Mouse (Mus musculus): ENCODE results near the gene Haao. TPM values are rescaled to one million over a fixed set of nuclear protein-coding genes. Genes with fewer than 3 reads are reported as not detected.

Haao gene
- polyA plus RNA-seq, 1 experiment from 2014 or later = not detected

DNA sequence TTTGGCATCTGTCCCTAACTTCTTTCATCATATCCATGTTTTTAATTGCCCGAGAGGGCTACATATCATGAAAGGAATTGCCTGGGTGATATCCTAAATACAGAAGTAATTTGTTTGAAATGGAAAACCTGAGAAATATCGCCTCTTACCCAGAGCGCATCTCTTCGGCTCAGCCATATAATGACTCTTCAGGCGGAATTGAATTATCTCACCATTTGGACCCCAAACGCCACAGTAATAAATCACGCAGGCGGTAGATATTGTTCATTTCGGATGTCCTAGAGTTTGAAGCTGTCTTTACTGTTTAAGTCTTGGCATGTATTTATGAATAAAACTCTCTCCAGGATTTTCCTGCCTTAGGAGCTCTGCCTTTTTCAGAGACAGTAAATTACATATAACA, 42.7 kb downstream of the Haao start:
- H3K9me3 ChIP-seq (ENCODE audit: control insufficient read depth, low read length) = no peaks in the 10 kb centered on the region
- no peaks in the 10 kb centered on the region for H3K4me1 ChIP-seq (replicated peaks; ENCODE audit: control insufficient read depth, insufficient read depth, low read length)
- H3K36me3 ChIP-seq (ENCODE audit: control insufficient read depth, insufficient read depth, low read length) = no peaks in the 10 kb centered on the region
- no peak overlapping the region for H3K9ac ChIP-seq (ENCODE audit: low read length)
- 91% methylated on average over 9 of the region's 9 CpGs for WGBS
- no peak overlapping the region for H3K27ac ChIP-seq (ENCODE audit: low read depth, low read length)
- no peak overlapping the region for H3K4me3 ChIP-seq (ENCODE audit: low read depth, low read length)
- DNase-seq (ENCODE audit: low spot score) (no peak), ATAC-seq (replicated peaks; ENCODE audit: low FRiP score) (no peak)
- no peak overlapping the region for H3K4me2 ChIP-seq (ENCODE audit: low read depth, low read length, severe bottlenecking)
- H3K27me3 ChIP-seq (ENCODE audit: control insufficient read depth, insufficient read depth, low read length) = no peaks in the 10 kb centered on the region

- no peaks in the 10 kb centered on the region for H3K27me3 ChIP-seq (ENCODE audit: control insufficient read depth, insufficient read depth, low read length)
- ATAC-seq (replicated peaks; ENCODE audit: low FRiP score) (no peak), DNase-seq (ENCODE audit: low spot score) (no peak)
- H3K4me2 ChIP-seq (ENCODE audit: low read depth, low read length, severe bottlenecking) = no peak overlapping the region
- H3K27ac ChIP-seq (ENCODE audit: low read depth, low read length) = no peak overlapping the region
- H3K4me1 ChIP-seq (replicated peaks; ENCODE audit: control insufficient read depth, insufficient read depth, low read length) = no peaks in the 10 kb centered on the region
- WGBS = 77% methylated on average over 9 of the region's 9 CpGs
- H3K9me3 ChIP-seq (ENCODE audit: control insufficient read depth, low read length) = no peaks in the 10 kb centered on the region
- H3K36me3 ChIP-seq (ENCODE audit: control insufficient read depth, insufficient read depth, low read length) = no peaks in the 10 kb centered on the region
- no peak overlapping the region for H3K9ac ChIP-seq (ENCODE audit: low read length)
- no peak overlapping the region for H3K4me3 ChIP-seq (ENCODE audit: low read depth, low read length)
These were observed 43.8 kb downstream of the Haao start for GRCm38 (mm10) chr17:83803987-83804386.

GRCm38 (mm10) chr17:83799506-83800050, 48.2 kb downstream of the Haao start:
- no peaks in the 10 kb centered on the region for H3K36me3 ChIP-seq (ENCODE audit: control insufficient read depth, insufficient read depth, low read length)
- H3K9me3 ChIP-seq (ENCODE audit: control insufficient read depth, low read length) = no peaks in the 10 kb centered on the region
- no peak for ATAC-seq (replicated peaks; ENCODE audit: low FRiP score)
- no peak overlapping the region for H3K27ac ChIP-seq (ENCODE audit: low read depth, low read length)
- H3K4me3 ChIP-seq (ENCODE audit: low read depth, low read length) = no peak overlapping the region
- 95% methylated on average over 11 of the region's 11 CpGs for WGBS
- no peak for DNase-seq (ENCODE audit: low spot score)
- H3K4me2 ChIP-seq (ENCODE audit: low read depth, low read length, severe bottlenecking) = no peak overlapping the region
- no peaks in the 10 kb centered on the region for H3K27me3 ChIP-seq (ENCODE audit: control insufficient read depth, insufficient read depth, low read length)
- no peak overlapping the region for H3K9ac ChIP-seq (ENCODE audit: low read length)
- H3K4me1 ChIP-seq (replicated peaks; ENCODE audit: control insufficient read depth, insufficient read depth, low read length) = no peaks in the 10 kb centered on the region

- no peak overlapping the region for H3K9ac ChIP-seq (ENCODE audit: low read length)
- no peak overlapping the region for H3K4me3 ChIP-seq (ENCODE audit: low read depth, low read length)
- H3K36me3 ChIP-seq (ENCODE audit: control insufficient read depth, insufficient read depth, low read length) = no peaks in the 10 kb centered on the region
- no peak overlapping the region for H3K27ac ChIP-seq (ENCODE audit: low read depth, low read length)
- H3K27me3 ChIP-seq (ENCODE audit: control insufficient read depth, insufficient read depth, low read length) = no peaks in the 10 kb centered on the region
- H3K4me2 ChIP-seq (ENCODE audit: low read depth, low read length, severe bottlenecking) = no peak overlapping the region
- DNase-seq (ENCODE audit: low spot score) (no peak), ATAC-seq (replicated peaks; ENCODE audit: low FRiP score) (no peak)
- 96% methylated on average over 17 of the region's 17 CpGs for WGBS
- H3K9me3 ChIP-seq (ENCODE audit: control insufficient read depth, low read length) = no peaks in the 10 kb centered on the region
- no peaks in the 10 kb centered on the region for H3K4me1 ChIP-seq (replicated peaks; ENCODE audit: control insufficient read depth, insufficient read depth, low read length)
These were observed 52.6 kb downstream of the Haao start for GRCm38 (mm10) chr17:83795121-83795520.

DNA sequence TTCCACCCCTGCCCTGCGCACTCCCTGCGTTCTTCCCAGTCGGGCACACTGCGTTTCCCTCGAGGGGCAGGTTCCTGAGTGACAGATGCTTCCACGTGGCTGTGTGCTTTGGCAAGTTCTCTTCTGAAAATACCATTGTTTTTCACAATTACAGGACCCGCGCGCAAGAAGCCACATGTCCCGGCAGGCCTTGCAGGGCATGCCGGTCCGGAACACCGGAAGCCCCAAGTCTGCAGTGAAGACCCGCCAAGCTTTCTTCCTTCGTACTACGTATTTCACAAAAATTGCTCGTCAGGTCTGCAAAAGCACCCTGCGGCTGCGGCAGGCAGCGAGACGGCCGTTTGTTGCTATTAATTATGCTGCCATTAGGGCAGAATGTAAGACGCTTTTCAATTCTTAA, 55.4 kb downstream of the Haao start:
- Histone ChIP-seq H3K9me3 (ENCODE audit: control insufficient read depth, low read length) (no peaks in the 10 kb centered on the region), H3K4me3 (ENCODE audit: low read depth, low read length) (no peak overlapping the region), H3K9ac (ENCODE audit: low read length) (no peak overlapping the region), H3K36me3 (ENCODE audit: control insufficient read depth, insufficient read depth, low read length) (no peaks in the 10 kb centered on the region), H3K4me1 (replicated peaks; ENCODE audit: control insufficient read depth, insufficient read depth, low read length) (no peaks in the 10 kb centered on the region), H3K4me2 (ENCODE audit: low read depth, low read length, severe bottlenecking) (no peak overlapping the region), H3K27ac (ENCODE audit: low read depth, low read length) (no peak overlapping the region), H3K27me3 (ENCODE audit: control insufficient read depth, insufficient read depth, low read length) (no peaks in the 10 kb centered on the region)
- WGBS = 78% methylated on average over 23 of the region's 23 CpGs
- DNase-seq (ENCODE audit: low spot score) = no peak
- no peak for ATAC-seq (replicated peaks; ENCODE audit: low FRiP score)

GRCm38 (mm10) chr17:83790158-83790557, 57.6 kb downstream of the Haao start:
- Histone ChIP-seq H3K27me3 (ENCODE audit: control insufficient read depth, insufficient read depth, low read length) (no peaks in the 10 kb centered on the region), H3K4me1 (replicated peaks; ENCODE audit: control insufficient read depth, insufficient read depth, low read length) (no peaks in the 10 kb centered on the region), H3K4me2 (ENCODE audit: low read depth, low read length, severe bottlenecking) (no peak overlapping the region), H3K9me3 (ENCODE audit: control insufficient read depth, low read length) (no peaks in the 10 kb centered on the region), H3K36me3 (ENCODE audit: control insufficient read depth, insufficient read depth, low read length) (no peaks in the 10 kb centered on the region), H3K27ac (ENCODE audit: low read depth, low read length) (no peak overlapping the region), H3K9ac (ENCODE audit: low read length) (no peak overlapping the region), H3K4me3 (ENCODE audit: low read depth, low read length) (no peak overlapping the region)
- no peak for DNase-seq (ENCODE audit: low spot score)
- no peak for ATAC-seq (replicated peaks; ENCODE audit: low FRiP score)
- 83% methylated on average over 5 of the region's 5 CpGs for WGBS

- H3K4me2 ChIP-seq (ENCODE audit: low read depth, low read length, severe bottlenecking) = no peak overlapping the region
- no peak for ATAC-seq (replicated peaks; ENCODE audit: low FRiP score)
- no peaks in the 10 kb centered on the region for H3K36me3 ChIP-seq (ENCODE audit: control insufficient read depth, insufficient read depth, low read length)
- H3K27ac ChIP-seq (ENCODE audit: low read depth, low read length) = no peak overlapping the region
- H3K9me3 ChIP-seq (ENCODE audit: control insufficient read depth, low read length) = no peaks in the 10 kb centered on the region
- H3K4me3 ChIP-seq (ENCODE audit: low read depth, low read length) = no peak overlapping the region
- H3K9ac ChIP-seq (ENCODE audit: low read length) = no peak overlapping the region
- no peaks in the 10 kb centered on the region; the same call in 1 of the 2 replicates for H3K4me1 ChIP-seq (replicated peaks; ENCODE audit: control insufficient read depth, insufficient read depth, low read length)
- no peak for DNase-seq (ENCODE audit: low spot score)
- H3K27me3 ChIP-seq (ENCODE audit: control insufficient read depth, insufficient read depth, low read length) = no peaks in the 10 kb centered on the region
- WGBS = 97% methylated on average over 6 of the region's 6 CpGs
These were observed 61.3 kb downstream of the Haao start for GRCm38 (mm10) chr17:83786418-83786817.

DNA sequence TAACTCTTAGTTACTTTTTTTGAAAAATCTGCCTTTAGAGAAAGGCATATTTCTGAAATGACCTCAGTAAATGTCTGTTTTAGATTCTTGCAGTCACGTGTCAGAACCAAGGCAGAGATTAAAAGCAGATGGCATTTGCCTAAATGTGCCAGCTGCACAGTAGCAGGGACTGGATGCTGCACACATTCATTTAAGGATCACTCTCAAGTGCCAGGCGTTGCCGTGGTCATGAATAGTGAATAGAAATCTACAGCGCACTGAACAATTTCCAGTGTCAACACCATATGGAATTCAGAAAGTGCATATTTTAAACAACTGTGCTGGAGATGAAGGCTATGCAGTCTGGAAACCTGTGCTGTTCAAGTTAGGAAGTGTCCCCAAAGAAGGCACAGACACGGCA, 65.0 kb downstream of the Haao start:
- Histone ChIP-seq H3K27ac (ENCODE audit: low read depth, low read length) (no peak overlapping the region), H3K9me3 (ENCODE audit: control insufficient read depth, low read length) (no peaks in the 10 kb centered on the region), H3K4me1 (replicated peaks; ENCODE audit: control insufficient read depth, insufficient read depth, low read length) (no peaks in the 10 kb centered on the region; the same call in 1 of the 2 replicates), H3K4me2 (ENCODE audit: low read depth, low read length, severe bottlenecking) (no peak overlapping the region), H3K36me3 (ENCODE audit: control insufficient read depth, insufficient read depth, low read length) (no peaks in the 10 kb centered on the region), H3K27me3 (ENCODE audit: control insufficient read depth, insufficient read depth, low read length) (no peaks in the 10 kb centered on the region), H3K9ac (ENCODE audit: low read length) (no peak overlapping the region), H3K4me3 (ENCODE audit: low read depth, low read length) (no peak overlapping the region)
- DNase-seq (ENCODE audit: low spot score) = no peak
- ATAC-seq (replicated peaks; ENCODE audit: low FRiP score) = no peak
- WGBS = 68% methylated on average over 5 of the region's 5 CpGs

All from forebrain, embryonic 11.5 days (tissue).